Mouse (Mus musculus) cerebellum, adult 2 months (tissue): ENCODE results near the gene Opn3.

Source experiments
- CTCF ChIP-seq: fragments of 200-500 bp; IDR thresholded peaks from 2 replicates; pipeline ENCODE4 v1.5.1; 2011; ENCODE audit warnings: low read depth, mild to moderate bottlenecking, control low read depth, low read length, moderate library complexity, borderline replicate concordance; ENCODE audit not compliant: insufficient read depth
- POLR2A ChIP-seq: fragments of 200-500 bp; IDR thresholded peaks from 2 replicates; pipeline ENCODE4 v1.6.1; 2011; ENCODE audit warnings: low read length, control low read depth, borderline replicate concordance; ENCODE audit not compliant: insufficient read depth

- TF ChIP-seq POLR2A (no peak), CTCF (no peak)
These were observed 18.8 kb downstream of the Opn3 start for GRCm38 (mm10) chr1:175673563-175674325.
